Mouse (Mus musculus): ENCODE measurements at regions not wholly inside any gene's neighbourhood (a gene's known extent, or its start where the extent isn't known, plus 50 kb on each side); places are given as distances from the start of the nearest gene placed in this dataset.

DNA sequence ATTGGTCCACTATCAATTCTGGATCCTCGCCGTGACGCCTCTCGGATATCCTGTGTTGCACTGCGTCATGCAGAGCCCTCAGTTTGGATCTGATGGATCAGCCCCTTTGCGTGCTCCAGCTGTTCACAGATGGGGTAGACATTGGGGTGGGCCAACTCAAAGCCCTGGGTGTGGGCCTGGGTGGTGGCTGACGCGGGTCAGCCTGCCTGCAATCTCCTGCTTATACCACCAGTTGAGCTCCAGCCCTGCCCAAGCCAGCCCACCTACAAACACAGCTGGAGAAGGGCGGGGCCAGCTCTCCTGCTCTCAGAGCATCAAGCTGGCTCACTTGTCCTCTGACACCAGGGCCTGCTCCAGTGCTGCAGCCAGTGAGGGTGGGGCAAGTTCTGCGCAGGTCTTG lies 73.1 kb downstream of the Rps15a start:
- DNase-seq, result peak; percentile 2

DNA sequence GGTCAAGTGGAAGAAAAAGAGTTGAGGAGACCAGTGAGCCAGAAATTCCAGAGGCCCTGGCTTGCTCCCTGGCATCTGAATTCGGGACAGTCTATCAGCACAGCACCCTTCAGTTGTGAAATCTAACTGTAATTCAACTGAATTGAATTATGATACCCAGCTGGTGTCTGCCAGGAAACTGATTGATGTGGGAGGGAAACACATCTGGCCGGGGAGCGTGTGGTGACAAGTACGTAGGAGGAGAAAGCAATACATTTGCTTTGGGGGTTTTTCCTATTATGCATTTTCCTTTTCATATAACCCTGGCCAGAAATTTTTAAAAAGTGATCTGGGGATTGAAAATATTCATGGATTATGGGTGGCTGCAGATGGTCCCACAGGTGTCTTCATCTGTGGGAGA lies 76.1 kb downstream of the Rps15a start:
- intact Hi-C loops (cut with DNase I), result no loop called here
- DNase-seq, result no peak

More for the DNA sequence above, 73.1 kb downstream of the Rps15a start:
- intact Hi-C loops (cut with DNase I), result no loop called here

- no peak for DNase-seq
- intact Hi-C loops (cut with DNase I), result no loop called here
These were observed 78.9 kb downstream of the Rps15a start for GRCm38 (mm10) chr7:118037062-118037461.

GRCm38 (mm10) chr7:118026106-118026526 lies 89.9 kb downstream of the Rps15a start:
- intact Hi-C loops (cut with DNase I), result no loop called here
- no peak for DNase-seq

DNA sequence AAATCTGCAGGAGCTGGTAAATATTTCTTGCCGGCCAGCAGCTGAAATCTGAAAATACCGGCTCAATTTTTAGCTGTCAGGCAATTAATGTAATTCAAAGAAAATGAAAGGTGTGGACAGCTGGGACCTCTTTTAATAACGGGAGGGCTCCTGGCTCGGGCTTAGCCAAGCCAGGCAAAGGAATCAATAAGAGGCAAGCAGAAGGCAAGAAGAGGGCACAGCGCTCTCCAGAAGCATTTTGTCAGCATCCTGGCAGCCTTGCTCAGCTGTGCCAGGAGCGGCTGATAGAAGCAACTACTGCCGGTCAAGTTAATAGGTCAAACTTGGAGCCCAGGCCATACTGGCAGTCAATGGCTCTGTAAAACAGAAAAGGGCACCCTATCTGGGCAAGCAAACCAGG lies 111.4 kb downstream of the Rps15a start:
- intact Hi-C loops (cut with DNase I), result no loop called here
- no peak for DNase-seq

DNA sequence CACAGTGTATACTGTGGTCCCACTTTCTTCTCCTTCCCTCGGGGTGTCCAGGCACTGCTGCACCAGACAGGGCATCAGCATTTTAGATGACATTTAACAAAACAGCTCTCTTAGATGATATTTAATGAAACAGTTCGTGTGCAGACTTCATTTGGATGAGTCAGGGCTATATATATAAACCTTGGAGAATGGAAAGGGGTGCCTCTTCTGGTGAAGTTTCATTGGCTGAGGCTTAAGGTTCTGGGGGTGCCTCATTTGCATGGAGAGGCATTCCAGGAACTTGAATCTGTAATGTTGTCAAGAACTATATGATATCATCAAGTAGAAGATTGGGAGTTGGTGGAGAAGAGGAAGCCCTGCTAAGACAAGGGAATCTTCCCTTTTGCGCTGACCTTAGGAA lies 114.1 kb downstream of the Rps15a start:
- DNase-seq, result no peak
- intact Hi-C loops (cut with DNase I), result no loop called here

DNA sequence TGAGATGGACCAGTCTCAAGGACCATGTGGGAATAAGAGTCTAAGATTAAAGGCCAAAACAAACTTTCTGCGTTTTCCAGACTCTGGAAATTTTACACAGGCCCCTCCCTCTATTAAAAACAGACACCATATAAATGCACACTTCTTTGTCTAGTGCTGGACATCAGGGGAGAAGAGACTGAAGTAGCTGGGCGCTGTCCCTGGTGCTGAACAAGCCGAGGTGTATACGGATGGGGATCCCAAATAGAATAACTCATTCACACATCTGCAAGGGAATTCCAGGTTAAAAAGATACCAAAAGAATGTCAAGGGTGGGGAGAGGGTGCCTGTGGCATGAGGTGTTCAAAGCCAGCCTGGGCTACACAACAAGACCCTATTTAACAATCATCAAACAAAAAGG lies 114.9 kb downstream of the Rps15a start:
- DNase-seq, result peak; percentile 37 to 71
- intact Hi-C loops (cut with DNase I), result no loop called here

DNA sequence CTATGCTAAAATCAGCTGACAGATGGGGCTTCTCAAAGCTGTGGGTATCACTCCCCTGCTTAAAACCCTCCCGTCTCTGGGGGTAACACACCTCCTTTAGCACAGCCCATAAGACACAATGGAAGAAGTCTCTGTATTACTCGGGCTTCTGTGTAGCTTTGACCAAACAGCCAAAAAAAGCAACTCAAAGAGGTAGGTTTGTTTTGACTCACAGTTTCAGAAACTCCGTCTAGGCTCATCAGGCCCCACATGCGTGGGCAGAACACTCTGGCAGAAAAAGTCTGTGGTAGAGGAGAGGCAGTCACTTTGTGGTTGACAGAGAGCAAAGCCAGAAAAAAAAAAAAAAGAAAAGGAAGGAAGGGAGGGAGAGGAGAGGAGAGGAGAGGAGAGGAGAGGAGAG lies 133.8 kb downstream of the Rps15a start:
- DNase-seq, result no peak
- intact Hi-C loops (cut with DNase I), result no loop called here

GRCm38 (mm10) chr7:117971176-117971575 lies 144.8 kb downstream of the Rps15a start:
- intact Hi-C loops (cut with DNase I), result no loop called here
- DNase-seq, result no peak

GRCm38 (mm10) chr7:117943435-117943834 lies 172.6 kb downstream of the Rps15a start:
- intact Hi-C loops (cut with DNase I), result no loop called here
- no peak for DNase-seq

DNA sequence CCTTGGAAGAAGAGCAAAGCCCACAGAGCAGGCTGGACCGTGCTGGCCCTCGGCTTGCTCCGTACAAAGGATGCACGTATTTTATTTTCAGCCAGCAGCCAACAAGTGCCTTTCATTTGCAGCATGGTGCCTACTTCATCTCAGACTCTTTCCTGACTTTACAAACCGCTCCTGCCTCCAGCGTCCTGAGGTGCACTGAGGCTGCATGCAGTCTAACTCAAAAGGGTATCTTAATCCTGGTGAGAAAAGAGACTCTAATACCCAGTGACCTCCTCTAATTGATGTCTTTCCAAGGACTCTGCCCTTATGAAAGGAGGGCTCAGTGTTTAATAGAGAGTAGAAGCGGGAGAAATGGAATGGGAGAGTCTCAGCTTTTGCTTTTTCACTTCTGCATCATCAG lies 176.4 kb downstream of the Rps15a start:
- intact Hi-C loops (cut with DNase I), result no loop called here
- DNase-seq, result no peak

- no peak for DNase-seq
- intact Hi-C loops (cut with DNase I), result no loop called here
These were observed 181.1 kb downstream of the Rps15a start for GRCm38 (mm10) chr7:117934908-117935307.

DNA sequence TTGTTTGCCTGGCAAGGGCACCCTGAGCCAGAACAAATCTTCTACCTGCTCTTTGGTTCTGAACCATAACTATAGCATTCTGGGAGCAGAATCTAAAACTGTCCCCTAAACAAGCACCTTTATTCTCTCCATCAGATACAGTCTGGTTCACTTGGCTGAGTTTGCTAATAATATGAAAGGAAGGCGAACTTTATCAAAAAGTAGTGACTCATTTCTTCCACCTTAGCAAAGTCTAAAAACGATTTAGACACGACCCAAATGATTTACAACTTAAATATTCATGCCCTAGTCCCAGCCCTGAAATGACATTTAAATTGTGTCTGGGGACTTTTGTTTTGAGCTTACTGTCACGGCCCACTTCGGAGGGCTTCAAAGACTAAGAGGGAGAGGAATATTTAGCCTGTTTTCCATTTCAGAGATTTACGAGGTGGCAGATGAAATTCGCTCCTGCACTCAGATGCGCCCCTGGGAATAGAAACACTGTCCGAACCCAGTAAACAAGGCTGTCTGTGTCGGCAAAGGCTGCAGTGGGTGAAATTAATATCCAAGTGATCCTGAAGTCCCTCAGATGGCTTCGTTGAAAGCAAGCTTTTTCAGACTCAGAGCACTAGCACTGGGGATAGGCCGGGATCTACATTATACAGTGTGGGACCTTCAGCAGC lies 184.6 kb downstream of the Rps15a start:
- intact Hi-C loops (cut with DNase I), result no loop called here
- DNase-seq, result no peak

DNA sequence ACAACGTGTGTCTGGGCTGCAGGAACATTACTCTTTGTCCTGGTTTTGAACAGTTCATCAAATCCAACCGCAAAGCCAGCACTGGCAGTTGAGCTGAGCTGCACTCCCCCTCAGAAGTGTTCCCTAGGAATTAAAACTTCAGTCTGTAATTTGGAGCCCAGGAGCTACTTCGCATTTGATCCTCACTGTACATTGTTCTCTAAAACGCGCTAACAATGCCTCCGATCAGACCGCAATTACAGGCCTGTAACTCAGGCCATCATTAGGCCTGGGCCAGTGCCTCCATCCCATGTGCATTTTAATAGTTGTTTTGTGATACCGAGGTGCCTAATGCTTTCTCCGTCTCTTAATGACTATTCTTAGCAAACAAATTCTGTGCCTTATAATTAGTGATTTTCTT lies 185.6 kb downstream of the Rps15a start:
- intact Hi-C loops (cut with DNase I), result no loop called here
- no peak for DNase-seq

DNA sequence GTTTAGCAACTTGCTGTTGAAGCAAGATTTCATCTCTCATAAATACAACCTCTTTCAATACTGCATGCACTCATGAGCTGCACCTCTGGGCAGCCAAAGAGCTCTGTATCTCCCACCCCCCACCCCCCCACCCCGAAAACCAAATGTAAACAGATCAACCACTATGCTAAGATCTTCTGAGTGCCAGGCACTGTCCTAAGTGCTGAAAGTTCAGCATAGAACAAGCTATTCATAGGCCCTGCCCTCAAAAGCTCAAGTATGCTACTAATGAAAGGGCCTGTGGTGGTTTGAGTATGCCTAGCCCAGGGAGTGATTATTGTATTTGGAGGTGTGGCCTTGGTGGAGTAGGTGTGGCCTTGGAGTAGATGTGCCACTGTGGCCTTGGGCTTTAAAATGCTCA lies 189.6 kb downstream of the Rps15a start:
- intact Hi-C loops (cut with DNase I), result no loop called here
- DNase-seq, result no peak

DNA sequence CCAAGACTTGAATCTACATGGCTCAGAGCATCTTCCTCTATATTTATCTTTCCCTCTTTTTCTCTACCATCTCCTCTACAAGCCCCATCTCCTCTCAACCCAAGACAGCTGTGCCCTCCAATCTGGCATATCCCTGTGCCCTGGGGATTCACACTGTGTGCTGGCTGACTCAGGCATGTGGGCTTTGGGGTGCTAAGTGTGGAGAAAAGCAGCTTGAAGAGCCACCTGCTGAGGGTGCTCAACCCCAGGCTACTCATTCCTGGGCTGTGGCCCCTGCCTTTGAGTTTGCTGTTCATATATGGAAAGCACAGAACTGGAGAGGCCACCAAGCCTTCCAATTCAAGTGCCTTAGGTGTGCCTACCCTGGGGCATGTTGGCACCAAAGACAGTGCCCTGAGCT lies 193.7 kb downstream of the Rps15a start:
- intact Hi-C loops (cut with DNase I), result no loop called here
- no peak for DNase-seq

DNA sequence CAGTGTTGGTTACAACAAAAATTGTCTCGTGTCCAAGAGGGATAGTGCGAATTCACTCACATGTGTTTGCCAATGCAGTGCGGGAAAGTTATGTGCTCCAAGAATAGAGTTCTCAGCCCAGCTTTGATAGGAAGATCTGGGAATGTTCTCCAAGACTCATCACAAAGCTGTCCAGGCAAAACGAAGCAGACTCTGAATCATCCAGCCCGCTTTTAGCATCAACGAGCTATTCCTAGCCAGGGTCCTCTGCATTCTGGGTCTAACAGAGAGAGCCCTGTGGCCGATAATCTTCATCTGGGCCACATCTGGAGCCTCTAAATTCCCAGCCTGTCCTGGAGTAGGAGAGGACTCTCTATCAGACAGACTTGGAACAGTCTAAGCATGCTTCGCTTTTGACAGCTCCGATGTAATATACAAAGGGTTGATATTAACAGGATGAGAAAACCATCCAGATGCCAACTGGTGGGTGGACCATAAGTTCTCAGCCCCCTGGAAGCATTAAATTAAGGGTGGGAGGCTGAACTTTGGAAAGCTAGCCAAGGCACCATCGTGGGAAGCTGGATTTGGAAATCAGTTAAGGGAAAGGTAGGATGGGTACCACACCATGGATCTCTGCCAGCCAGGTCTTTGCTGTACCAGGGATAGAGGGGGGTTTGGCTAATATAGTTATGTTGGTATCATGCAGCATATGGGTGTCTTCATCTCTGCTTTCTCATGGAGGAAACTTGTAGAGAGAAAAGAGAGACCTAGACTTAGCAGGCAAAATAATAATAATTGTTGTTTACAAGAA lies 197.6 kb downstream of the Rps15a start:
- intact Hi-C loops (cut with DNase I), result no loop called here
- DNase-seq, result no peak

- intact Hi-C loops (cut with DNase I), result no loop called here
These were observed 199.1 kb downstream of the Rps15a start for GRCm38 (mm10) chr7:117916915-117917314.

GRCm38 (mm10) chr7:117912453-117912852 lies 203.5 kb downstream of the Rps15a start:
- DNase-seq, result peak; percentile 15 to 25

More at GRCm38 (mm10) chr7:117916915-117917314, 199.1 kb downstream of the Rps15a start:
- DNase-seq, result no peak

GRCm38 (mm10) chr7:117911062-117911461 lies 204.9 kb downstream of the Rps15a start:
- intact Hi-C loops (cut with DNase I), result no loop called here
- no peak for DNase-seq

More at GRCm38 (mm10) chr7:117912453-117912852, 203.5 kb downstream of the Rps15a start:
- intact Hi-C loops (cut with DNase I), result no loop called here

DNA sequence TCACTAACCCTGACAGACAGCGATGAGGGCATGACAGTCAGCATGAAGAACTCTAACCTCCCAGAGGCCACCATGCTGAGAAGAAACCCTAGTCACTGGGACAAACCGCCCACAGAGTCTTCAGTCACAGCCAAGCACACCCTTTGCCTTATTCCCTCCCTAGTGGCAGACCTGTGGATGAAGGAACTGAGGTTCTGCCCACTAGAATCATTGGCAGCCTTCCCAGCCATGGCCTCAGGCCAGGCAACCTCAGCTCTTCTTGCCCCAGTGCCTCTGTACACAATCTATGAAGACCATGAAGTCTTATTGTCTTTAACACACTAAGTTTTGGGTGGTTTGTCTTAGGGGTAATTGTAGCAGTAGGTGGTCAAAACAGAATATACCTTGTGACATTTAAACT lies 219.5 kb downstream of the Rps15a start:
- intact Hi-C loops (cut with DNase I), result no loop called here
- DNase-seq, result peak; percentile 41 to 43

DNA sequence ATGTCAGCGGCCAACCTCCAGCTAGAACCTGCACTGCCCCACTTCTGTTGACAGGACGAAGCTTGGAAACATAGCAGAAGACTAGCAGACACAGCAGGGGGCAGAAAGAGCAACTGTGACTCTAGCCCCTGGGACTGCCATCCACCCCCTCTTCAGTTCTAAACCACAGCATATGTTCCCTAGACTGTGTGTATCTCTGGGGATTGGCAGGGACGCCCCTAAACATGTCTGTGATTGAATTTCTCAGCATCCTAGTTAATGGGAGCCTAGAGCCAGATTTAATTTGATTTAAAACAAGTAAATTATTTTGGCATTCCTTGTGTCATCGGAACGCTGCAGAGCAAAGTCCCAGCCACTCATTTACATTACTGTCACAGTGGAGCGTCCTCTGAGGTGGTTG lies 228.7 kb downstream of the Rps15a start:
- DNase-seq, result no peak

More for the DNA sequence above, 228.7 kb downstream of the Rps15a start:
- intact Hi-C loops (cut with DNase I), result loop anchor here (10.0 kb wide), 1 partner anchor 572 kb away; no protein-coding TSS in a partner anchor

Measured in heart, postnatal 10 days (tissue).